Mouse (Mus musculus): ENCODE measurements at regions not wholly inside any gene's neighbourhood (a gene's known extent, or its start where the extent isn't known, plus 50 kb on each side); places are given as distances from the start of the nearest gene placed in this dataset.
A peak's percentile ranks its signal among the peaks of the same experiment; 100 is the strongest.

- no peak for ATAC-seq (replicated peaks in 1 of 2; ENCODE audit: insufficient read depth in 1 of 2, low FRiP score in 2 of 2, low TSS enrichment in 1 of 2, low read depth in 1 of 2, poor library complexity in 2 of 2, severe bottlenecking in 2 of 2)
Observed at GRCm38 (mm10) chr19:36178828-36179251, 58.9 kb upstream of the Ankrd1 start.

DNA sequence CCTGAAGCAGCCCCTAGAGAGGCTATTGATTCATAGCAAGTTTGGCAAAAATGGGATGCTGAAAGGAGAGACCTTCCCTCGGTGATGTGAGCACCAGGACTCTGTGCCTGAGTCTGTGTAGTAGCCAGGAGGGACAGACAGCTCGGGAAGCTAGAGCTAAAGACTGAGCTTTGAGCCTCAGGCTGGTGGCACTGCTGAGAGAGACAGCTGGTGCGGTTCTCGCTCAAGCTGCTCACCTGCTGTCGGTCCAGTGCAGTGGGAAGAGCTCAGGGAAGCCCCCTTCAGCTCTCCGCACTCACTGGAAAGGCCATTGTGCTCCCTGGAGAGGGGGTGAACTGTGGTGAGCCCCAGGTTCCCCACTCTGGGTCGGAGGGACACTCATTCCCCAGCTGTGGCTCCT lies 60.4 kb upstream of the Ankrd1 start:
- no peak for ATAC-seq (replicated peaks in 1 of 2; ENCODE audit: insufficient read depth in 1 of 2, low FRiP score in 2 of 2, low TSS enrichment in 1 of 2, low read depth in 1 of 2, poor library complexity in 2 of 2, severe bottlenecking in 2 of 2)

GRCm38 (mm10) chr19:36181535-36181934 lies 61.6 kb upstream of the Ankrd1 start:
- no peak for ATAC-seq (replicated peaks in 1 of 2; ENCODE audit: insufficient read depth in 1 of 2, low FRiP score in 2 of 2, low TSS enrichment in 1 of 2, low read depth in 1 of 2, poor library complexity in 2 of 2, severe bottlenecking in 2 of 2)

GRCm38 (mm10) chr19:36183127-36183526 lies 63.2 kb upstream of the Ankrd1 start:
- peak; percentile 94 to 97 for ATAC-seq (replicated peaks in 1 of 2; ENCODE audit: insufficient read depth in 1 of 2, low FRiP score in 2 of 2, low TSS enrichment in 1 of 2, low read depth in 1 of 2, poor library complexity in 2 of 2, severe bottlenecking in 2 of 2)

DNA sequence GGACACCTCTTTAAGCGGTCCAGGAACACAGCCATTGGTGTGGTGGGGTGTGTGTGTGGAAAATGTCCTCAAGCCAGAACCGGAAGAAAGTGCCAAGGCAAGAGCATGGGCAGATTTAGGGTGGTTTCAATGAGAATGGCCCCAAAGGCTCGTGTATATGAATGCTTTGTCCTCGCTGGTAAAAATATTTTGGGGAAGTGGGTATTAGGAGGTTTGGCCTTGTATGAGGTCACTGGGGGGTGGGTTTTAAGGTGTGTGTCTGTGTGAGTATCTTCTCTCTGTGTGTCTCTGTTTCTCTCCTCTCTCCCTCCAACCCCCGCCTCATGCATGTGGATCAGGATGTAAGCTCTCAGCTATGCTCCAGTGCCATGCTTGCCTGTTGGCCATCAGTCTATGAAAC lies 69.8 kb upstream of the Ankrd1 start:
- no peak for ATAC-seq (replicated peaks in 1 of 2; ENCODE audit: insufficient read depth in 1 of 2, low FRiP score in 2 of 2, low TSS enrichment in 1 of 2, low read depth in 1 of 2, poor library complexity in 2 of 2, severe bottlenecking in 2 of 2)

DNA sequence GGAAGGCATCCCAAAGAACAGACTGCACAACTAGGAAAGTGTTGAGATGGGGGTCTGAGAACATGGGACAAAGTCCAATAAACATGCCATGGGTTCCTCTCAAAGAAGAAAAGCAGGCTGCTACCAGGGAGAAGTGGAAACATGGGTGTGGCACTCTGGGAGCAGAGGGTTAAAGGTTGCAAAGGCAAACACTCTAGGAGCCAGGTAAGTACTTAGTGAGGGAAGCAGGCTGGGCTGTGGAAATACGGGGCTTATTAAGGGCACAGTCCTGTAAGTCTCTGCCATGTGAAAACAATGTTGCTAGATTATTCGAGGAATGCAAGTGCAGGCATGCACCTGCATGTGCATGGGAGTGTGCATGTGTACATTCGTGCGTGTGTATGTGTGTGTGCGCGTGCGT lies 71.7 kb upstream of the Ankrd1 start:
- ATAC-seq (replicated peaks in 1 of 2; ENCODE audit: insufficient read depth in 1 of 2, low FRiP score in 2 of 2, low TSS enrichment in 1 of 2, low read depth in 1 of 2, poor library complexity in 2 of 2, severe bottlenecking in 2 of 2) = no peak

DNA sequence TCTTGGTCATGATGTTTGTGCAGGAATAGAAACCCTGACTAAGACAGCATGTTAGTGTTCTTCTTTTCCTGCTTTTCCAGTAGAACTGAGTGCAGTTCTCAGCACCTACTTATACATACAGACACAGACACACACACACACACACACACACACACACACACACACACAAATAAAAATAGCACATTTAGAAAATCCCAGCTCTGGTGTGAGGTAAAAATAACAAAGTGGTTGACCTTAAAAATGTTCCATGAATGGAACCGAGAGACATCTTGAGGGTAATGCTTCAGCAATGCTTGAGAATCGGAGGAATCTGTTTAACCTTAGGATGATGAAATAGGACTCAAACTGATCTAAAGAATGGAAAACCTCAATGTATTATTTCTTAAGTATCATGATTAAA lies 84.4 kb upstream of the Ankrd1 start:
- ATAC-seq (replicated peaks in 1 of 2; ENCODE audit: insufficient read depth in 1 of 2, low FRiP score in 2 of 2, low TSS enrichment in 1 of 2, low read depth in 1 of 2, poor library complexity in 2 of 2, severe bottlenecking in 2 of 2) = no peak

DNA sequence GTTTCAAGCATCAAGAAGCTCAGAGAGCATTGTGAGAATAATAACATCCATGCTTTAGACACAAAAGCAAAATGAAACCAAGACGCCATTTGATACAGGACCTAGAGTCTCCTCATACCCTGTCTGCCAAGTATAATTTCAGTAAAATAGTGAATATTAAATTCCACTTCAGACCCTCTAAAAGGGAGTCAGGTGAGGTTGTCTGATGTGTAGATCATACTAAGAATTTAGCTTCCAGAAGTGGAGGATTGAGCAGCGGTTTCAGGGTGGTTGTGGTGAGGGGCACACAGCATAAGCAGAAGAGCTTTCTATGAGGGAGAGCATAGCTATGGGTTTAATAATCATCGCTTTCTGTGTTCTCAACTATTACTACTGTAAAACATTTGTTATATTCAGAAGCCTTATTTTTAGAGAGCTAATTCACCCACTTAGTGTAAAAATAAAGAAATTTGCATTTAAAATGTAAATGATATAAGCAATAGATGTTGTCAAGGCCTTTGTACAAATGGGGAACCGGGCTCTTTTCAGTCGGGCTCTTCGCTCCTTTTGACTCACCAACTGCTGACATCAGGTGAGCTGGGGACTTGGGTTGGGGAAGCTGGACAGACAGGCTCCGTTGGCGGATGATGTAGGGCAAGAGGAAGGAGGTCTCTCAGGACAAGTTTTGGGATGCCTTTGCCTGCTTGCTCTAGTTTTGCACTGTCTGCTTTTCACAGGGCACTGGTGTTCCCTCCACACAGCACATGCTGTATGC lies 85.2 kb upstream of the Ankrd1 start:
- no peak for ATAC-seq (replicated peaks in 1 of 2; ENCODE audit: insufficient read depth in 1 of 2, low FRiP score in 2 of 2, low TSS enrichment in 1 of 2, low read depth in 1 of 2, poor library complexity in 2 of 2, severe bottlenecking in 2 of 2)

DNA sequence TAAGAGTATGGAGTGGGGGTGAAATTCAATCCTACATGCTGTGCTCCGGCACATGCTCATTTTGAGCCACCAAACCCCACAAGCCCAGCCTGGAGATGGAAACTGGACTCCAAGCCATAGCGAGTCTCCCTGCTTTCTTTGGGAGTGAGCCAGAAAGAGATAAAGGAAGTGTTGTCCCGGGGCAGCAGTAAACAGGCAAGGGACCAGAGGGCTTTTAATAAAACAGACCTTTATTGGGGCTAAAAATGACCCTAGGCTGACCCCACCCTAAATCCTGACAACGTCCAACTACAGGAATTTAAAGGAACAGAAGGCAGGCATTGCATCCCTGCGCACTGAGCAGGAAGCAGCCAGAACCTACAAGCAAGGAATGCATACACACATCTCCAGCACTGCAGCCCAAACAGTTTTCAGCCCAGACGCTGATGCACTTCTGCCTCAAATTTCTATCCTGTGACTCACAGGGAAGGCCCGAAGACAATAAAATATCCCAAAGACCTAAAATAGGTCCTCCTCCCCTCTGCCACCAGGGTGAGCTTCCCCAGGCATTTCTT lies 87.9 kb upstream of the Ankrd1 start:
- no peak for ATAC-seq (replicated peaks in 1 of 2; ENCODE audit: insufficient read depth in 1 of 2, low FRiP score in 2 of 2, low TSS enrichment in 1 of 2, low read depth in 1 of 2, poor library complexity in 2 of 2, severe bottlenecking in 2 of 2)

DNA sequence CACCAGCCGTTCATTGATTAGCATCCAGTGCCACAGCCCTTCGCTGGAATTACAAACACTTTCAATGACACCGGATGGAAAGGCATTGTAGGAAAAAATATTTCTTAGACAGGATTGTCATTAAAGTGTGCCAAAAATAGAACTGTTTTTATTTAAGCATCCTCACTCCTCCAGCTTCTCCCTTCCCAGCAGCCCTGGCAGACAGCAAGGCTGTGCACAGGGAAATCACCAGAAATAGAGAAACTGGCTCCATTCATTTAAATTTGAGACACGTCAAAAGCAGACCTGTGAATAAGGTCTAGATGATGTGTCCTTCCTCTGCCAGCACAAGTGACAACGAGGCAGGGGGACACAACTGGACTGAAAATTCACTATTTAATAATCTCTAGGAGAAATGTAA lies 88.5 kb upstream of the Ankrd1 start:
- ATAC-seq (replicated peaks in 1 of 2; ENCODE audit: insufficient read depth in 1 of 2, low FRiP score in 2 of 2, low TSS enrichment in 1 of 2, low read depth in 1 of 2, poor library complexity in 2 of 2, severe bottlenecking in 2 of 2) = no peak

GRCm38 (mm10) chr19:36213461-36213860 lies 93.6 kb upstream of the Ankrd1 start:
- ATAC-seq (replicated peaks in 1 of 2; ENCODE audit: insufficient read depth in 1 of 2, low FRiP score in 2 of 2, low TSS enrichment in 1 of 2, low read depth in 1 of 2, poor library complexity in 2 of 2, severe bottlenecking in 2 of 2) = no peak

DNA sequence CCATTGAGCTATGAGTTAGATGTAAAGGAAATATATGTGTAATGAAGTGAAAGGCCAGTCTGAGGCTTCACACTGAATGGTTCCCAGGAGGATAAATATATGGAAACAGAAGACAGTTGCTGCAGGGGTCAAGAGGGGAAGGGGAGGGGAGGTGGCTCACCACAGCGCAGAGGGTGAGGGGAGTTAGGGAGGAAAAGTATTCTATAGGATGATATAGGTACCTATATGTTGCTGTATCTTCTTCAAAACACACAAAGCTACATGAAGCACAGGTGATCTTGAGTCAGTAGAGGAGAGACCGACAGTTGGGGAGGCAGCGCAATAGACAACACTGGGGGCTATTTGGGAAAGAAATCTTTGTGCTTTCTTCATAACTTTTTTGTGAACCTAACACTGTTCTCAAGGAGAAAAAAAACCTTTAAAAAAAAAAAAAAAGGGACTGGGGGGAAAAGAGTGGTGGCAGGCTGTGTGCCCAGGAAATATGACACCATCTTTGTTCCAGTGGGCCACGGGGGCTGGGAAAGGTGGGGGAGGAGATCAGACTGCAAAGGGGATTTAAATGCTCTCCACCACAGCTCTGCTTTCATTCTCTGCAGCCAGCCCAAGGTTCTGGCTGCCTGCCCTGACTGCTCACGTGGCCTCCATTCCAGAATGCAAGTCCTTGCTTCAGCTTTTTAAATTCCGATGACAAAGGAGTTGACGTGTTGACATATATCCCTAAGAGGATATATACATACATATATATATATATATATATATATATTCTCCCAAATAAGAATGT lies 94.5 kb upstream of the Ankrd1 start:
- ATAC-seq (replicated peaks in 1 of 2; ENCODE audit: insufficient read depth in 1 of 2, low FRiP score in 2 of 2, low TSS enrichment in 1 of 2, low read depth in 1 of 2, poor library complexity in 2 of 2, severe bottlenecking in 2 of 2) = peak; percentile 22 to 53; a peak in 2 of 4 replicates

GRCm38 (mm10) chr19:36217177-36217576 lies 97.3 kb upstream of the Ankrd1 start:
- no peak for ATAC-seq (replicated peaks in 1 of 2; ENCODE audit: insufficient read depth in 1 of 2, low FRiP score in 2 of 2, low TSS enrichment in 1 of 2, low read depth in 1 of 2, poor library complexity in 2 of 2, severe bottlenecking in 2 of 2)

- ATAC-seq (replicated peaks in 1 of 2; ENCODE audit: insufficient read depth in 1 of 2, low FRiP score in 2 of 2, low TSS enrichment in 1 of 2, low read depth in 1 of 2, poor library complexity in 2 of 2, severe bottlenecking in 2 of 2) = no peak
Observed at GRCm38 (mm10) chr19:36217605-36218004, 97.7 kb upstream of the Ankrd1 start.

DNA sequence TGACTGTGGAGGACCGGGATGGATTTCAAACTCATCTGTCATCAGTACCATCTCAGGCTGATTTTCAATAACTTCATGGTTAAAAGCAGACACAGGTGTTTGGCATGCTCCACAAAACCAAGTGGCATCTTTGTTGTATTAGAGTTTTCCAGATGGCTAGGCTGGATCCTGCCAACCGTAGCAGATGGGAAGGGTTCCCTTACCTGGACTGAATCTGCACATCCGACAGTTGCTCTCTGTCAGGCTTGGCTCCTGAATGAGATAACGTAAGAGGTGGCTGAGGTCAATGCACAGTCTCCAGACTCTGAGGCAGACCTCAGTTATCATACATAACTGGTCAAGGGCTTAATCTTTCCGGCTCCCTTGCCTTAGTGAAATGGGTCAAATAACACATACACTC lies 99.0 kb upstream of the Ankrd1 start:
- ATAC-seq (replicated peaks in 1 of 2; ENCODE audit: insufficient read depth in 1 of 2, low FRiP score in 2 of 2, low TSS enrichment in 1 of 2, low read depth in 1 of 2, poor library complexity in 2 of 2, severe bottlenecking in 2 of 2) = no peak

GRCm38 (mm10) chr19:36221104-36221503 lies 101.2 kb upstream of the Ankrd1 start:
- no peak for ATAC-seq (replicated peaks in 1 of 2; ENCODE audit: insufficient read depth in 1 of 2, low FRiP score in 2 of 2, low TSS enrichment in 1 of 2, low read depth in 1 of 2, poor library complexity in 2 of 2, severe bottlenecking in 2 of 2)

GRCm38 (mm10) chr19:36221596-36221995 lies 101.7 kb upstream of the Ankrd1 start:
- ATAC-seq (replicated peaks in 1 of 2; ENCODE audit: insufficient read depth in 1 of 2, low FRiP score in 2 of 2, low TSS enrichment in 1 of 2, low read depth in 1 of 2, poor library complexity in 2 of 2, severe bottlenecking in 2 of 2) = no peak

DNA sequence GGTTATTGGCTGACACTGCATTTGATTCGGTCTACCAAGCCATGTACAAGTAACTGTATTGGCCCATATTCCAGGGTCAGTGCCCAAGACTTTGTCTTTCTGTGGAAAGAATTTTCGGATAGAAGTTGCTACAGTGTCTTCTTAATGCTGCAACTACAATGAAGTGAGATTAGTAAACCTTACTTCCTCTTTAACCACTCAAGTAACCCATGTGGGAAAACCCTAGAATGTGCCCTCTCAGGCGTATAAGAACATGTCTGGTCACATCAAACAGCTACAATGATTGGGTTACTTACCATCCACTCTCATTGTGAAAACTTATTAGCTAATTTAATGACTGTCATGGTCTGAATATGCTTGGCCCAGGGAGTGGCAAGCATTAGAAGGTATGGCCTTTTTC lies 102.3 kb upstream of the Ankrd1 start:
- ATAC-seq (replicated peaks in 1 of 2; ENCODE audit: insufficient read depth in 1 of 2, low FRiP score in 2 of 2, low TSS enrichment in 1 of 2, low read depth in 1 of 2, poor library complexity in 2 of 2, severe bottlenecking in 2 of 2) = peak; percentile 62 to 71; a peak in 2 of 4 replicates
